Mouse (Mus musculus) CH12.LX (cell line): ENCODE results near the gene Gm5105.

ENCODE experiments used
- CHD1 ChIP-seq: IDR thresholded peaks from 2 replicates; pipeline ENCODE4 v1.6.1; 2012; ENCODE audit warnings: low read depth, low read length, improper control_type of control experiment, inconsistent platforms
- CTCF ChIP-seq, 2 experiments: IDR thresholded peaks in 1 of 2; conservative IDR thresholded peaks in 1 of 2; 2 replicates each; pipeline ENCODE4 v1.5.1; 2011 to 2012; ENCODE audit warnings: low read depth in 2 of 2, low read length in 2 of 2, improper control_type of control experiment in 1 of 2, inconsistent platforms in 1 of 2, mild to moderate bottlenecking in 1 of 2, moderate library complexity in 1 of 2
- ELF1 ChIP-seq: IDR thresholded peaks from 2 replicates; pipeline ENCODE4 v1.6.1; 2014; ENCODE audit warnings: low read depth, mild to moderate bottlenecking, inconsistent platforms, low read length, improper control_type of control experiment
- HCFC1 ChIP-seq: IDR thresholded peaks from 2 replicates; pipeline ENCODE4 v1.6.1; 2012; ENCODE audit warnings: low read depth, mild to moderate bottlenecking, inconsistent platforms, low read length, improper control_type of control experiment
- MEF2A ChIP-seq: IDR thresholded peaks from 2 replicates; pipeline ENCODE4 v1.6.1; 2014; ENCODE audit warnings: low read depth, mild to moderate bottlenecking, inconsistent platforms, low read length, improper control_type of control experiment, borderline replicate concordance
- NRF1 ChIP-seq: IDR thresholded peaks from 2 replicates; pipeline ENCODE4 v1.6.1; 2014; ENCODE audit warnings: low read depth, mild to moderate bottlenecking, inconsistent platforms, low read length, improper control_type of control experiment, moderate library complexity
- POLR2A ChIP-seq: IDR thresholded peaks from 2 replicates; pipeline ENCODE4 v1.6.1; 2011; ENCODE audit warnings: low read depth, mild to moderate bottlenecking, improper control_type of control experiment, low read length
- POLR2AphosphoS2 ChIP-seq: IDR thresholded peaks from 2 replicates; pipeline ENCODE4 v1.6.1; 2011; ENCODE audit warnings: low read depth, low read length, improper control_type of control experiment
- RCOR1 ChIP-seq: conservative IDR thresholded peaks from 2 replicates; pipeline ENCODE4 v1.6.1; 2012; ENCODE audit warnings: low read depth, mild to moderate bottlenecking, inconsistent platforms, low read length, improper control_type of control experiment
- TCF12 ChIP-seq: IDR thresholded peaks from 2 replicates; pipeline ENCODE4 v1.6.1; 2014; ENCODE audit warnings: low read depth, mild to moderate bottlenecking, inconsistent platforms, low read length, improper control_type of control experiment

DNA sequence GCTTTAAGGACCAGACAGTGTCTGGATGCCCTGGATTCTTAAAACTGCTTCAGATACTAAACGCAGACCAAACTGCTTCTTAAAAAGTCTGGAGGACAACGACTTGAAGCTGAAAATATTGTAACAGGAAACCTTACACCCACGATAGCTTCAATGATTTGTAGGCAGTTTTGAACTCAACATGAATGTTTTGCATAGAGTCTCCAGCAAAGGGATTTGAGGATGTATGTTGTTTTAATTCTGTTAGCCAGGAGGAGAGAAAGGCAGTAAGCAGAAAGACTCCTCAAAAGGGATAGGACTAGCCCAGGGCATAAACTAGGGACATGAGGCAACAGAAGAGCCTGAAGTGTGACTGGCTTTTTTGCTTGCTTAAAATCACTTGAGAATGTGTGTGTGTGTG is 60.3 kb downstream of the Gm5105 start:
- no peak for TF ChIP-seq POLR2AphosphoS2
- no peak for TF ChIP-seq CTCF (conservative IDR thresholded peaks at IDR 0.05 in 1 of 2, IDR thresholded peaks at IDR 0.05 in 1 of 2; ENCODE audit: low read depth in 2 of 2, low read length in 2 of 2)
- no peak for TF ChIP-seq NRF1
- TF ChIP-seq ELF1 = no peak
- TF ChIP-seq POLR2A = no peak
- no peak for TF ChIP-seq CHD1
- no peak for TF ChIP-seq TCF12
- TF ChIP-seq RCOR1 = no peak
- TF ChIP-seq MEF2A = no peak
- no peak for TF ChIP-seq HCFC1
